Mouse (Mus musculus): ENCODE results near the gene Fbxl14.

GRCm38 (mm10) chr6:119431751-119432324 is 47.6 kb upstream of the Fbxl14 start:
- TF ChIP-seq CTCF (IDR thresholded peaks at IDR 0.05; ENCODE audit: low read depth) (no peak), EP300 (optimal IDR thresholded peaks at IDR 0.05) (no peak)

Data from stomach, postnatal 0 days (tissue).